In genomic region chr2:4996421-4996824, GRCm38 (mm10) we compare ENCODE assay signal across 18 mouse cellular contexts. TPM values are rescaled to one million over a fixed set of nuclear protein-coding genes. Genes with fewer than 3 reads are reported as not detected.
DNase-seq lines count a peak whose midpoint lies in the region; ATAC-seq and TF ChIP-seq lines count a peak whose summit lies in the region.
"Had no signal": no experiment of that assay in that cellular context is flagged by ENCODE, and none has a peak within 500 bp of the region (broad histone marks: within the 10 kb centered on the region; RNA-seq: fewer than 3 reads in every experiment).

No protein-coding gene starts in this region.

- ATAC-seq in liver, embryonic 13.5 days (ENCODE audit: low read depth), result peak; percentile 37
- ATAC-seq in liver, embryonic 12.5 days, result no peak
- peak; percentile 93 for ATAC-seq in intestine, postnatal 0 days

- H3K4me1 ChIP-seq in liver, embryonic 13.5 days (replicated peaks), result no peaks in the 10 kb centered on the region
- H3K4me1 ChIP-seq in liver, embryonic 12.5 days, result peaks cover 3% of the 10 kb centered on the region; the same call in 1 of the 2 replicates
- H3K4me1 ChIP-seq in intestine, postnatal 0 days (replicated peaks; ENCODE audit: control insufficient read depth, insufficient read depth, low read length), result no peaks in the 10 kb centered on the region
- H3K4me1 ChIP-seq: heart, embryonic 13.5 days; limb, embryonic 12.5 days had no signal

- no peak overlapping the region for H3K4me3 ChIP-seq in liver, embryonic 13.5 days (replicated peaks)
- no peak overlapping the region for H3K4me3 ChIP-seq in liver, embryonic 12.5 days
- no peak overlapping the region for H3K4me3 ChIP-seq in intestine, postnatal 0 days (ENCODE audit: low read depth, low read length)
- H3K4me3 ChIP-seq: heart, embryonic 13.5 days; limb, embryonic 12.5 days had no signal

- H3K9me3 ChIP-seq in liver, embryonic 13.5 days (replicated peaks), result no peaks in the 10 kb centered on the region
- H3K9me3 ChIP-seq in liver, embryonic 12.5 days (replicated peaks), result no peaks in the 10 kb centered on the region
- no peaks in the 10 kb centered on the region for H3K9me3 ChIP-seq in intestine, postnatal 0 days (ENCODE audit: control insufficient read depth)
- H3K9me3 ChIP-seq: heart, embryonic 13.5 days; limb, embryonic 12.5 days had no signal

- H3K36me3 ChIP-seq in liver, embryonic 13.5 days, result peaks cover 97% of the 10 kb centered on the region
- H3K36me3 ChIP-seq in liver, embryonic 12.5 days, result peaks cover 98% of the 10 kb centered on the region
- peaks cover 31% of the 10 kb centered on the region for H3K36me3 ChIP-seq in intestine, postnatal 0 days (ENCODE audit: control insufficient read depth, insufficient read depth)

- 85% methylated on average over 6 of the region's 6 CpGs for WGBS in liver, embryonic 13.5 days (ENCODE audit: insufficient replicate concordance)
- 86% methylated on average over 6 of the region's 6 CpGs for WGBS in liver, embryonic 12.5 days (ENCODE audit: insufficient replicate concordance)
- 48% methylated on average over 6 of the region's 6 CpGs for WGBS in intestine, postnatal 0 days

- H3K27ac ChIP-seq in liver, embryonic 13.5 days, result no peak overlapping the region
- H3K27ac ChIP-seq in liver, embryonic 12.5 days, result no peak overlapping the region
- H3K27ac ChIP-seq in intestine, postnatal 0 days (ENCODE audit: low read depth, low read length), result peak overlapping the region; percentile 69
- H3K27ac ChIP-seq: heart, embryonic 13.5 days; hindbrain, embryonic 14.5 days; limb, embryonic 12.5 days had no signal

- TF ChIP-seq CTCF in intestine, postnatal 0 days (IDR thresholded peaks at IDR 0.05; ENCODE audit: low read depth), result no peak

- no peak overlapping the region for H3K9ac ChIP-seq in liver, embryonic 13.5 days
- H3K9ac ChIP-seq in liver, embryonic 12.5 days, result no peak overlapping the region
- no peak overlapping the region for H3K9ac ChIP-seq in intestine, postnatal 0 days (ENCODE audit: low read depth, low read length)
- H3K9ac ChIP-seq: heart, embryonic 13.5 days; hindbrain, embryonic 14.5 days; limb, embryonic 12.5 days; lung, embryonic 14.5 days had no signal

- no peaks in the 10 kb centered on the region for H3K27me3 ChIP-seq in liver, embryonic 13.5 days
- no peaks in the 10 kb centered on the region for H3K27me3 ChIP-seq in liver, embryonic 12.5 days (replicated peaks)
- no peaks in the 10 kb centered on the region for H3K27me3 ChIP-seq in intestine, postnatal 0 days (replicated peaks; ENCODE audit: control insufficient read depth, insufficient read depth, low read length)
- H3K27me3 ChIP-seq: CH12.LX; heart, embryonic 13.5 days; limb, embryonic 12.5 days had no signal

- H3K4me2 ChIP-seq in liver, embryonic 13.5 days, result no peak overlapping the region
- no peak overlapping the region for H3K4me2 ChIP-seq in liver, embryonic 12.5 days
- no peak overlapping the region for H3K4me2 ChIP-seq in intestine, postnatal 0 days (replicated peaks; ENCODE audit: low read depth)
- H3K4me2 ChIP-seq: heart, embryonic 13.5 days; hindbrain, embryonic 14.5 days; limb, embryonic 12.5 days; lung, embryonic 14.5 days had no signal

- no peak for DNase-seq in liver, embryonic 13.5 days
- DNase-seq in kidney, postnatal 14 days, result peak; percentile 46
- DNase-seq in yolk sac, embryonic 10.5 days (ENCODE audit: low spot score), result peak; percentile 80
- DNase-seq in adrenal gland, adult (ENCODE audit: inconsistent age in 2 of 2, low spot score in 1 of 2), result no peak
- DNase-seq in T-cell, adult 2 months (ENCODE audit: low spot score), result no peak
- DNase-seq: adrenal gland, adult 8-10 months; cerebellum, adult 8-10 months; layer of hippocampus, adult 9-11 months; lung, postnatal 4 days; thymus, postnatal 36 days had no signal

RNA-seq across cellular contexts. Expression of gene Mcm10, which starts 16.2 kb away (rescaled TPM):
- polyA plus RNA-seq in liver, embryonic 13.5 days (2015; fragmentation: Nextera tagmentation; extraction: Ambion mirVana), result 39.3 and 47.0 TPM in 2 replicates
- 57.7 and 59.0 TPM in 2 replicates for polyA plus RNA-seq in liver, embryonic 12.5 days (2016; fragmentation: Nextera tagmentation; extraction: Ambion mirVana)
- polyA plus RNA-seq in intestine, postnatal 0 days (2015; fragmentation: Nextera tagmentation; extraction: Ambion mirVana), result 9.2 and 9.3 TPM in 2 replicates

RNA-seq across cellular contexts. Expression of gene Ucma, which starts 20.5 kb away (rescaled TPM):
- not detected in 2 replicates for polyA plus RNA-seq in liver, embryonic 13.5 days (2015; fragmentation: Nextera tagmentation; extraction: Ambion mirVana)
- not detected in 2 replicates for polyA plus RNA-seq in liver, embryonic 12.5 days (2016; fragmentation: Nextera tagmentation; extraction: Ambion mirVana)
- polyA plus RNA-seq in intestine, postnatal 0 days (2015; fragmentation: Nextera tagmentation; extraction: Ambion mirVana), result not detected in 2 replicates
- polyA plus RNA-seq: heart, embryonic 13.5 days; limb, embryonic 12.5 days; lung, embryonic 14.5 days; testis, adult 2 months had no signal

Comparison
In these comparisons a context has a peak if more than half of its experiments do, and no peak if none do; other contexts are left out.
1. DNase-seq: peak in kidney, postnatal 14 days (single experiment) and yolk sac, embryonic 10.5 days (single experiment); none in liver, embryonic 13.5 days (single experiment), adrenal gland, adult (0 of 2) and T-cell, adult 2 months (single experiment).